Mouse (Mus musculus) thymus, adult 2 months (tissue): ENCODE measurements at regions not wholly inside any gene's neighbourhood (a gene's known extent, or its start where the extent isn't known, plus 50 kb on each side); places are given as distances from the start of the nearest gene placed in this dataset.

Experiments used
- CTCF ChIP-seq: fragments of 200-500 bp; IDR thresholded peaks from 2 replicates; pipeline ENCODE4 v1.5.1; 2012; ENCODE audit warnings: mild to moderate bottlenecking, control low read depth, low read length, moderate library complexity, borderline replicate concordance; ENCODE audit not compliant: control insufficient read depth, poor library complexity, insufficient read depth; ENCODE audit errors: extremely low read depth
- POLR2A ChIP-seq: fragments of 200-500 bp; IDR thresholded peaks from 2 replicates; pipeline ENCODE4 v1.6.1; 2012; ENCODE audit warnings: mild to moderate bottlenecking, low read length, control low read depth, moderate library complexity; ENCODE audit not compliant: control insufficient read depth, poor library complexity, insufficient read depth; ENCODE audit errors: extremely low read depth

GRCm38 (mm10) chr13:44114856-44115255 lies 330.3 kb downstream of the Cd83 start:
- no peak for TF ChIP-seq POLR2A
- no peak for TF ChIP-seq CTCF
